Mouse (Mus musculus) thymus, postnatal 0 days (tissue): Measurements from ENCODE around the gene Atad3a. TPM values are rescaled to one million over a fixed set of nuclear protein-coding genes. Genes with fewer than 3 reads are reported as not detected.
"Not testable (repeated sequence)": the region's sequence is repeated elsewhere in the genome, so short reads cannot be mapped to it uniquely, and the experiment has no call there.

Source experiments
- DNase-seq: peaks from one replicate; pipeline ENCODE4 v3.0.0-alpha.2; 2015; ENCODE audit warnings: low spot score
- polyA plus RNA-seq: library from polyadenylated mRNA; unstranded; fragments of >200 nt; fragmentation: Nextera tagmentation; extraction: Ambion mirVana; gene quantifications from 2 replicates; pipeline ENCODE4 v1.2.1, GENCODE M21; 2015

The Atad3a gene
- polyA plus RNA-seq, 1 experiment from 2014 or later: 63.9 TPM

DNA sequence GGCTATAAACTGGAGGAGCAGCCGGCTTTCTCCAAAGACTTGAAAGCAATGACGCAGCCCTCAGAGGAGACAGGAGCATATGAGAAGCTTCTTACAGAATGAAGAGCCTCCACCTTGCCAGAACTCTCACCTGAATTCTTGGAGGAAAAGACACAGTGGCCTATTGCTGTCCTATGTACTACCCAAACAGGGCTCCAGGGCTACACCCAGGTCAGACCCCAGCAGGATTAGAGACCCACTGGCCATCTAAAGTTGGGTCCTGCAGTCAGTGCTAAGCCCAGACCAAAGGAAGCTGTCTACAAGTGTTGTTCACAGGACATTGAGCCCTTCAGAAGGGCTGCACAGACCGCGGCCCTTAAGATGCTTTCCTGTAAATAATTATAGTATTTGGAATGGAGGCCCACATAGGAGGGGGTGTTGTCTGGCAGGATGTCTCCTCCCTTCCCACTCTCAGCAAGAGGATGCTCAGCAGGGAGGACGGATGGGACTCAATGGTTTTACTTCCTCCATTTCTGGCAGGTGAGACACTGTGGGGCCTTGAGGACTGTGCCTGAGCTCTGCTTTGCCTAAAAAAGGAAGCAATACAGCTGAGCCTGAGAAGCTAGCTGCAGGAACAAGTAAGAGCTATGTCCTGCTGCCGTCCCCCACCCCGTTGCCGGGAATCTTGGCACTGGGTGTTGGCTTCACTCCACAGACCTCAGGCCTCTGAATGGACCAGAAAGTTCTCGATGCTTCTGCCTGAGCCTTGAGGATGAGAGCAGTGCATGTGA, 14.3 kb upstream of the Atad3a start:
- no peak for DNase-seq

- DNase-seq: peak; percentile 85
Observed at GRCm38 (mm10) chr4:155774280-155774754, 13.4 kb upstream of the Atad3a start, which contains the start of gene Vwa1. TSS of gene Vwa1 (minus strand) at chr4:155774698.

DNA sequence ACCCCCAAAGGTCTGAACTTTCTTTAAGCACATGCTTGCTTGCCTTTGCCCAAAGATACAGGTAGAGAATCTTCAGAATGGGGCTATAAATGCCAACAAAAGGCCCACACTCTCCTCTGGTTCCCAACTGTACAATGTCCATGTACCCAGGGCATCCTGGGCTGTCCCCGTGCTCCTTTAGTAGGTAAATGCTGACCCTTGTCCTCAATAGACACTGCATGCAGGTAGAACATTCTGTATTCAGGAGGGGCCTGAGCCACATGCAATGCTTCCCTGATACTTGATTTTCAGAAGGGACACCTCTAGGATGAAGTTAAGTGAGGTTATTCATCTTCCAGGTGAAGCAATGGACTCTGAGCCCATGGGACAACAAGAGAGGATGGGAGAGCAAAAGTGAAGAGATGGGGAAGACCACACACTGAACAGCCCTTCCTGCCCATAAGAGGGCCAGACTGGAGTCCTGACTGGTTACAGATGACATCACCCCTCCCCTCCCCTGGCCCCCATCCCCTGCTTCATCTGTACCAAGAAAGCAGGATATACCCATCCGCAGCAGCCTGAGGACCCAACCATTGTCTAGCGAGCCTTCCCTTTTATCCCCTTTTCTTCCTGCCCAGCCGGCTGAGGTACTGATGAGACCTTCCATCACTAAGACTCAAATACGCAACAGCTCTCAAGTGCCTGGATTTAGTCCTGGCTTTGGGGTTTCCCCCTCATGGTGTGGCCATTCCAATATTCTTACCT, 12.6 kb upstream of the Atad3a start:
- DNase-seq: no peak

- DNase-seq: no peak
Observed at GRCm38 (mm10) chr4:155772786-155773185, 11.9 kb upstream of the Atad3a start.

DNA sequence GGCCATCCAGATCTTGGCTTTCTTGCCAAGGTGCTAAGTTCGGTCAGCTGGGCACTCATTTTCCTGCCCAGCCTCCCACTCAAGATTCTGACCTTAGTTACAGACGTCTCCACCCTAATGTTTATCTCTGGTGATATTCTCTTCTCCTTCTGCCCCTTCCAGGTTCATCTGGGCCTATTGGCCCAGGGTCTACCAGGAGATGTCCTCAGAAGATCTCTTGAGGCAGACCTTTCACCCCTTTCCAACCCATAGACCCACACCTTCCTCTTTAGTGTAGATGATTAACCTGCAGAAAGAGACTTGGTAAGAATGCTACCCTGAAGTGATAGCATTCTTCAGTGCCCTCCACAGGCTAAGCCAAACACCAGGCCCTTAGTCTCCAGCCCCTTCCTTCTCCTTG, 10.8 kb upstream of the Atad3a start:
- no peak for DNase-seq

DNA sequence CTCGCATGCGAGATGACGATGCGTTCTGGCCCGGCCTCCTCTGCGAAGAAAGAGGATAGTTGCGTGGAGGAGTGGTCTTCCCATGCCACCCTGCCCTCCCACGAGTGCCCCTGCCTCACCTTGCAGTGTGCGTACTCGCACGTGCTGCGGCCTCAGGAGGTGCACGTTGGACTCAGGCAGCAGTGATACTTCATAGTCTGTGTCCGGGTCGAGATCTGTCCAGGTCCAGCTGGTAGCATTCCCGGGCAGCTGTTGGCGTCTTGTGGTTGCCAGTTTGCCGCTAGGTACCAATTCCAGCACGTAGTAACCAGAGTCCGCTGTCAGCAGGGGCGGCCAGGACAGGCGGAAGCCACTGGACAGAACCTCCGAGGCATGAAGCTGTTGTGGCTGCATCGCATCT, 9.7 kb upstream of the Atad3a start:
- no peak for DNase-seq

DNA sequence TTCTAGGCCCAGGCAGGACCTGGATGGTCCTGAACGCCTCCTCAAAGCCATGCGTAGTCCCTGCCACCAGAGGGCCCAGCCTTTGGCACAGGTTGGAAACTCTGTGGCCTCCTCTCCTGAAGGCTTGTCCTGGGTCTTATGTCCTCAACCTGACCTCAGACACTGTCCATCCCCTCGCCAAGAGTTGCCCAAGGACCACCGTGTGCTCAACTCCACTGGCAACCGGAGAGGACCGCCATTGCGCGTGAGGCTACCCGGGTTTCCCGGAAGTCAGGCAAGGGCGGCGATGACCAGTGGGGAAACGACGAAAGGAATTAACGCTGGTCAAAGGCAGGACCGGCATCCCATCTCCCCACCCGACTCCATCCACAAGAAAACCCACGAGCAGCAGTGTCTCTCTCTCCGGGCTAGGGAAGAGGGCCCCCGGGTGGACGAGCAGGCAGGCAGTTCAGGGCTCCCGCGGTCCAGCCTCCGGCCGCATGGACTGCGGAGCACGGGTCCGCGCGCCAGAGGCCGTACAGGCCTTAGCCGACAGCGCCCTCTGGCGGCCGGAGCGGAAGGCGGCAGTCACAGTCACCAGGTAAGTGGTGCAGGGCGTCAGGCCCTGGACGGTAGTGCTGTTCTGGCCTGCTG, 9.1 kb upstream of the Atad3a start:
- peak; percentile 74 for DNase-seq

DNA sequence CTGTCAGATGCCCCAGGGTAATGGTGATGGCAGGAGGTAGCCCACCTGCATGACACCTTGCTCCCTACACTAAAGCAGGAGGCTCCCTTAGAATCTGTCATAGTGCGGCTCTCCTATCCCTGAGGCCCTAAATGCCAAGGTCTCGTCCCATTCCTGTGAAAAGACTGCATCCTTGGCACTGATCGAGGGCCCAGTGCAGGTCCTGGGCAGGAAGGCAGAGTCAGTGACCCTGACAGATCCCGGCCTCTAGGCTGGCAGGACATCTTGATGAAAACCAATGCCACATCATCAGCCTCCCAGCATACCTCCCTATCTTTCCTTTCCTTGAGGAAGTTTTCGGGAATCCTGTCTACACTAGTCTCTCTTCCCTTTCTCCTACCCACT, 8.6 kb upstream of the Atad3a start:
- DNase-seq: no peak

DNA sequence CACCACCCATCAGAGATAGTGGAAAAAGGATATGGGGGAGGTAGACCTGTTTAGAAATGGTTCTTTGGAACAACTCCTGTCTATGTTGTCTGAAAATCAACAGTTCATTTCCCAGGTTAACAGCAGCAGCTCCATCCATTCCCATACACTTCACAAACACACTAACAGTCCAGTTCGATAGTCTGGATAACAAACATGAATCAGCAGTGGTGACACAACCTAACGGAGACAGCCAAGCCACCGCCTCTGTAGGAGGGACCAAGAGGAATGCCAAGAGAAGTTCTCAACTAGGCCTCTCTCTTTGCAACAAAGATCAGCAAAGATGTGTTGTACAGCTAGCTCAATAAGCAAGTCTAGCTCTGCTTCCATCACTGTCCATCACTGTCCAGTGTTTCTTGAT, 1.5 kb upstream of the Atad3a start:
- no peak for DNase-seq

GRCm38 (mm10) chr4:155761356-155762099, 635 bp upstream of the Atad3a start:
- DNase-seq: no peak

DNA sequence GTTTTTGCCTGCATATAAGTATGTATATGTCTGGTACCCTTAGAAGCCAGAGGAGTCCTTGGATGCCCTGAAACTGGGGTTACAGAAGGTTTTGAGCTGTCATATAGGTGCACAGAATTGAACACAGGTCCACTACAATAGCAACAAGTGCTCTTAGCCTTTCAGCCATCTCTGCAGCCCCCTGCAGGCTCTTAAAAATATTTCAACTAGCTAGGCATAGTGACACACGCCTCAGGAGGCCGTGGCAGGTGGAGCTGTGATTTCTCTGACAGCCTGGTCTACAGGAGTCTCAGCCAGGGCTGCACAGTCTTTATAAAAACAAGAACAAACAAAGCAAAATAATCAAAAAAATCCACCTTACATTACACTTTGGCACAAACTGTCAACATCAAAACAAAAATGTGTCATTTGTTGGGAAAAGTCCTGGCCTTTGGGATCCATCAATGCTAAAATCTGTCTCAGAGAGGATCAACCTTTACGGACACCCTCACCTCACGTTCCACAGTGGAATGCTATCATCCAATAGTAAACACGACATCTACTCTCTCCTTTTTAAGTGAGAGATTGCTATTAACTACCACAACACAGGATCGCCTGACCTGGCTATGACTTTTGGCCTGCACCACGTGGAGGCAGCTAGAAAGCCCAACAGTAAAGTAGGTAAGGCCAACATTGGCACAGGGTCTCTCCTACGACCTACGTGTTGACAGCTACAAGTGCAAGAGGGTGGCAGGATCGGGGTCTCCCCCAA, 856 bp downstream of the Atad3a start:
- DNase-seq: peak; percentile 51

DNA sequence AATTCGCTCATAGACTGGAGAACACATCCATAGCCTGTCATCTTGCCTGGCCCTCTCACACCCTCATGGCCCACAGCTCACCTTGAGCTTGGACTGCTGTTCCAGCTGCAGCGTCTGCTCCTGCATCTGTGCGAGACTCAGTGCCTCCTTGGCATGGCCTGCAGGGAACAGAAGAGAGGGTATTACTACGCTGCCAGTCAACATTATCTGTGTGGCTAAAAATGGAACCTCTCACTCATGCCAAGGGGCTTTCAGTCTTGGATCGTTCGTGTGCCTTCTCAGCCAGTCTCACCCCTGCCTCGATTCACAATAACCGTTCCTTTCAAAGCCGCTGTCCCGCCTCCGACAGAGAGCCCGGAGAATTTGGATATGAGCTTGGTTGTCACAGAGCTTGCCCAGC, 3.9 kb downstream of the Atad3a start:
- DNase-seq: no peak

DNA sequence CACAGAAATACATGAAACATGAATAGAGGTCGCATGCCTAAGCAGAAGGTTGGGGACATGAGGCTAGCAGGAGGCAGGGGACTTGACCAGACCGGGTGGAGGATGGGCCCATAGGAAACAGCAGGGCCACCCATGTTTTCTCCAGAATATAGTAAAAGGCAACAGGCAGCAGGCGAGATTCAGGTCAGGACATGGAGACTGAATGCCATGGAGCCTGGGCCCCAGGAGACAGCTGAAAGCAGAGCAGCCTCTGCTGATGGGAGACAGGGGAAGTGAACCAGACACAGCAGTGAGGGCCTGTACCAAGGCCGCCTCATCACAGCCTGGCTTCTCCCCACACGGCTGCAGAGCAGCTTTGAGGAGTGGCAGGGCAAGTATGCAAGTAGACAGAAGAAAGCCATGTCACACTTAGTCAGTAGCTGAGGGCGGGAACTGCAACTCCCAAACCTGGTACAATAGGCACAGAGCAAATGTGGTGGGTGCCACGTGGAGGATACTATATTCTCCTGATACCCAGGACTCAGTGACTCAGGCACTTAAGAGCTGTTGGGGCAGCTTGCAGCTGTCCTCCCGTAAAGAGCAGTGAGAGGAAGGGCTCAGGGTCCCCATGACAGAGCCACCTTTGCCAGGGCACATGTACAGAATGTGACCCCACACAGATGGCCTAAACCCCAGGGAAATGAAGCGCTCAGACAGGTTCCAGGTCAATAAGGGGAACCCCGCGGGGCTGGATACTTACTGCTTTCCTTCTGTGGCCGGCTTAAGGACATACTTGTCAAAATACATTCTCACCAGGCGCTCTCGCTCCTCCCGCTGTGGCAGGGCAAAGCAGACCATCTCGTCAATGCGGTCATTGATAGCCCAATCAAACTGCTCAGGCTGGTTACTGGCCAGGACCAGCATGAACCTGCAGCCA, 14.1 kb downstream of the Atad3a start:
- no peak for DNase-seq

- no peak for DNase-seq
Observed at GRCm38 (mm10) chr4:155746036-155746548, 14.8 kb downstream of the Atad3a start.

DNA sequence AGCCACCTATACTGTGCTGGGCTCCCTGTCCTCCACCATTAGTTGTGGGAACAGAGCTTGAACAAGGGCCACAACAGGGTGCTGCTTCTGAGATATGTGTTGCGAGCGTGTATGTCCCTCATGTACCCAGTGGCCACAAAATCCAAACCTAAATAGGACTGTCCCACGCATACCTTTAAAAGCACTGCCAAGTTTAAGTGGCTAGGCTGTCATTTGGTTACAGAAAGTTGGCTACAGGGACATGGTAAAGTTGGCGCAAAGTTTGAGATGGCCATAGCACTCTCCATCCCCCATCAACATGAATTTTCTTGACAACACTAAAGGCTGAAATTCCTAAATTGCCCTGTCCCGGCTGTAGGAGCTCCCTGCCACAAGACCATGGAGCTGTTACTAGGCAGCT, 15.8 kb downstream of the Atad3a start:
- no peak for DNase-seq

- no peak for DNase-seq
Observed at GRCm38 (mm10) chr4:155744474-155744873, 16.4 kb downstream of the Atad3a start.

GRCm38 (mm10) chr4:155742684-155743083, 18.2 kb downstream of the Atad3a start:
- no peak for DNase-seq

DNA sequence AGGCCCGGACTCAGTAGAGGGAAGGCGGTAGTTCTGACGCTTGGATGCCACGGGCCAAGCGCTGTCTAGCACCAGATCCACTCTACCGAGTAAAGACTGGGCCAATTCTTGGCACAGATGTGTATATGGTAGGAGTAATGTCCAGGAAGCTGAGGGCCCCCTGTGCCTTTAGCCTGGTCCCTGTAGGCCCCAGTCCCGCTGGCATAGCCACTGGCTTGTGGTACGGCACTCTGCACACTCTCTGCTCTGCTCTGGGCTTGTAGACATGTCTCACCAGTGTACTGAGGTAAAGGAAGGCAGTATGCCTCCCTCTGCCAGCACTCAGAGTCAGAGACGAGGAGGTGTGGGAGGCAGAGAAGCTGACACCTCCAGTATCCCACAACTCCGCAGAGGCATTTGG, 20.2 kb downstream of the Atad3a start:
- not testable (repeated sequence) for DNase-seq
